Mouse (Mus musculus) G1E (cell line): ENCODE data around the gene Btaf1. TPM values are rescaled to one million over a fixed set of nuclear protein-coding genes. Genes with fewer than 3 reads are reported as not detected.

Source experiments
- ATAC-seq: 2 replicates; pipeline ENCODE4 v1.8.0; 2016; ENCODE audit warnings: mild to moderate bottlenecking; ENCODE audit not compliant: insufficient number of reproducible peaks, poor library complexity, low FRiP score, severe bottlenecking; ENCODE audit errors: extremely low read depth
- DNase-seq: peaks from one replicate; pipeline ENCODE4 v3.0.0; 2012; ENCODE audit warnings: low spot score
- H3K27me3 ChIP-seq: 2 replicates; pipeline ENCODE4 v1.6.1; 2012; ENCODE audit warnings: mild to moderate bottlenecking, low read length, inconsistent platforms; ENCODE audit not compliant: insufficient read depth
- H3K36me3 ChIP-seq: replicated peaks from 2 replicates; pipeline ENCODE3; 2012; ENCODE audit warnings: mild to moderate bottlenecking, inconsistent platforms
- H3K4me1 ChIP-seq: 2 replicates; pipeline ENCODE4 v1.6.1; 2012; ENCODE audit warnings: low read depth, low read length, inconsistent platforms, mixed read lengths; ENCODE audit not compliant: insufficient read depth
- H3K4me3 ChIP-seq: 2 replicates; pipeline ENCODE4 v1.5.1; 2012; ENCODE audit warnings: low read depth, mild to moderate bottlenecking, inconsistent platforms, low read length, moderate library complexity, mixed read lengths
- H3K9me3 ChIP-seq: replicated peaks from 2 replicates; pipeline ENCODE4 v1.6.1; 2012; ENCODE audit warnings: inconsistent platforms
- CTCF ChIP-seq: IDR thresholded peaks from 2 replicates; pipeline ENCODE4 v1.5.1; 2012; ENCODE audit warnings: low read depth, low read length, inconsistent platforms, mixed read lengths
- GATA1 ChIP-seq: IDR thresholded peaks from 2 replicates; pipeline ENCODE4 v1.6.1; 2012; ENCODE audit warnings: borderline replicate concordance, low read length, inconsistent platforms, mixed read lengths
- GATA2 ChIP-seq: IDR thresholded peaks from 2 replicates; pipeline ENCODE4 v1.6.1; 2012; ENCODE audit warnings: low read depth, low read length, inconsistent platforms, borderline replicate concordance
- POLR2AphosphoS5 ChIP-seq: IDR thresholded peaks from 2 replicates; pipeline ENCODE4 v1.6.1; 2012; ENCODE audit warnings: low read depth, low read length, inconsistent platforms; ENCODE audit not compliant: insufficient replicate concordance
- TAL1 ChIP-seq: conservative IDR thresholded peaks from 2 replicates; pipeline ENCODE4 v1.6.1; 2012; ENCODE audit warnings: low read depth, low read length, inconsistent platforms, mixed read lengths
- polyA plus RNA-seq: library from polyadenylated mRNA; stranded (reverse); fragments of >175 nt; gene quantifications from 2 replicates; pipeline ENCODE4 v1.2.3, GENCODE M21; 2012
- total RNA-seq, 2 experiments: library from RNA; stranded (forward) in 1 of 2; stranded (reverse) in 1 of 2; fragments of 200-1000 nt in 1 of 2; fragments of >200 nt in 1 of 2; fragmentation: Nextera tagmentation in 1 of 2; gene quantifications; 2 replicates each; pipeline ENCODE4 v1.2.3; 2014 to 2017

Gene Btaf1
- total and polyA plus RNA-seq, 3 experiments: 6.4 to 192 (median 161) TPM

DNA sequence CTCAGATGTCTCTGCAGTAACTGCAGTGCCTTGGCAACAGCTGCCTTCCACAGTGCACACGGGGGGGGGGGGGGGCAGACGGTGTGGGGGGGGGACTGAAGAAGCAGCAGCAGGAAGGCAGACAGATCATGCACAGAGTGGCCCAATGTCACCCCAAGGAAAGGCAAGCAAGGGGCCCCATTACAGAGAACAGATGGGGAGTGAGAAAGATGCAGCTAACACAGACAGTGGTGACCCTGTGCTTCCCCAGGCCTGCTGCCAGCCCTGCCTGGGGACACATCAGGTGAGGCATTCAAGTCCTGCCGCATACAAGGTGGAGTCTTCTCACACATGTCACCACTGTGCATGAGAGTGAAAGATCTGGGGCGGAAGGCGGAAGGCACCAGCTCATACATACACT lies 94.7 kb downstream of the Btaf1 start:
- peaks cover 4% of the 10 kb centered on the region; the same call in 1 of the 2 replicates for H3K27me3 ChIP-seq
- ATAC-seq: no peak
- no peak for TF ChIP-seq GATA2
- TF ChIP-seq CTCF: no peak
- TF ChIP-seq GATA1: no peak
- TF ChIP-seq POLR2AphosphoS5: no peak
- TF ChIP-seq TAL1: no peak

DNA sequence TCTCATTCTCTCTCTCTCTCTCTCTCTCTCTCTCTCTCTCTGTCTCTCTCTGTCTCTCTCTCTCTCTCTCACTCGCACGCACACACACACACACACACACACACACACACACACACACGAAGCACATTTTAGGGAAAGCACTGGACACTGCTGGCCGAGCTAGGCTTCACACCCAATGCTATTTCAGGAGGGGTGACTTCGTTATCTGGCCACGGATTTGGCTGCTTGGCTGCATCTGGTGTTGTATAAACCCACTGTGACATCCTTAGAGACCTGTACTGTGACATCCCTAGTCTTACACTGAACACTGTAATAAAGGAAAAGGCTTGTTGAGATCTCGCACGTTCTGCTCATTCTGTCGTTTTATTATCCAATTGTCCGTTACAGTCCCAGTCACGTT lies 95.1 kb downstream of the Btaf1 start:
- no peak for DNase-seq
- ATAC-seq: no peak
- TF ChIP-seq POLR2AphosphoS5 (no peak), TAL1 (no peak), GATA2 (no peak), GATA1 (no peak), CTCF (no peak)
- Histone ChIP-seq H3K27me3 (peaks cover 7% of the 10 kb centered on the region; the same call in 1 of the 2 replicates), H3K36me3 (no peaks in the 10 kb centered on the region), H3K9me3 (no peaks in the 10 kb centered on the region), H3K4me1 (peaks cover 14% of the 10 kb centered on the region), H3K4me3 (no peak overlapping the region)

More for the DNA sequence above, 94.7 kb downstream of the Btaf1 start:
- no peak for DNase-seq
- Histone ChIP-seq H3K4me3 (no peak overlapping the region), H3K36me3 (no peaks in the 10 kb centered on the region), H3K4me1 (peaks cover 14% of the 10 kb centered on the region), H3K9me3 (no peaks in the 10 kb centered on the region)

DNA sequence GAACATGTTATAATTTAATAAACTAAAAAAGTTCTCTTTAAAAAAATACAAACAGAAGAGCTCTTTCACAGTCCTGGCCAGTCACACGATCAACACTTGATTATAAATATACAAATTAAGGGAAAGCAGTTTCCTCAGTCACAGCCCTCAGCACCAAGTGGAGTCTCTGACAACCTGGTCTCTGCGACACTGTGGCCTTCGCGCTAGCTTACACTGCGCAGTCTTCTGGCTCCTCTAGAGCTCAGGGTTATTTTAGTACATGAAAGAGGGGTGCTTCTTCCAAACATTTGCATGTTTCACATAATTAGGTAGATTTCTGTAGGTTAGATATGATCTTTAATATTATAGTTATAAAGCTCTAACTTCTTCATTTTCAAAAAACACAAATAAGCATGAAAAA lies 96.3 kb downstream of the Btaf1 start:
- no peaks in the 10 kb centered on the region for H3K36me3 ChIP-seq
- no peak for DNase-seq
- TF ChIP-seq POLR2AphosphoS5 (no peak), GATA1 (no peak), TAL1 (no peak), CTCF (no peak), GATA2 (no peak)
- ATAC-seq: no peak
- peaks cover 14% of the 10 kb centered on the region for H3K4me1 ChIP-seq
- H3K27me3 ChIP-seq: peaks cover 10% of the 10 kb centered on the region; the same call in 1 of the 2 replicates
- no peaks in the 10 kb centered on the region for H3K9me3 ChIP-seq
- no peak overlapping the region for H3K4me3 ChIP-seq

GRCm38 (mm10) chr19:37025839-37026319 lies 100.0 kb downstream of the Btaf1 start:
- Histone ChIP-seq H3K36me3 (no peaks in the 10 kb centered on the region), H3K27me3 (peaks cover 13% of the 10 kb centered on the region; the same call in 1 of the 2 replicates), H3K4me3 (no peak overlapping the region), H3K4me1 (peaks cover 2% of the 10 kb centered on the region; the same call in 1 of the 2 replicates), H3K9me3 (peaks cover 4% of the 10 kb centered on the region; the same call in 1 of the 2 replicates)
- DNase-seq (no peak), ATAC-seq (no peak)
- TF ChIP-seq GATA1: no peak
- TF ChIP-seq GATA2: no peak
- TF ChIP-seq CTCF: no peak
- no peak for TF ChIP-seq TAL1
- no peak for TF ChIP-seq POLR2AphosphoS5

- Histone ChIP-seq H3K36me3 (no peaks in the 10 kb centered on the region), H3K4me3 (no peak overlapping the region), H3K27me3 (peaks cover 15% of the 10 kb centered on the region; the same call in 1 of the 2 replicates), H3K4me1 (no peaks in the 10 kb centered on the region), H3K9me3 (peaks cover 4% of the 10 kb centered on the region; the same call in 1 of the 2 replicates)
- ATAC-seq: no peak
- DNase-seq: no peak
- TF ChIP-seq GATA2: no peak
- TF ChIP-seq GATA1: no peak
- no peak for TF ChIP-seq CTCF
- TF ChIP-seq POLR2AphosphoS5: no peak
- no peak for TF ChIP-seq TAL1
Measured at GRCm38 (mm10) chr19:37026408-37026807, 100.5 kb downstream of the Btaf1 start.

GRCm38 (mm10) chr19:37029771-37030170 lies 103.9 kb downstream of the Btaf1 start:
- DNase-seq (no peak), ATAC-seq (no peak)
- H3K4me3 ChIP-seq: no peak overlapping the region
- no peaks in the 10 kb centered on the region for H3K36me3 ChIP-seq
- H3K9me3 ChIP-seq: peaks cover 4% of the 10 kb centered on the region; the same call in 1 of the 2 replicates
- 0 out of 2 replicates have a peak, but pooled peaks cover 2% of the 10 kb centered on the region for H3K4me1 ChIP-seq
- H3K27me3 ChIP-seq: peaks cover 22% of the 10 kb centered on the region; the same call in 1 of the 2 replicates
- no peak for TF ChIP-seq CTCF
- no peak for TF ChIP-seq POLR2AphosphoS5
- no peak for TF ChIP-seq GATA1
- no peak for TF ChIP-seq TAL1
- no peak for TF ChIP-seq GATA2
